Mouse (Mus musculus) small intestine, adult 2 months (tissue): ENCODE data around the gene Dysf. TPM values are rescaled to one million over a fixed set of nuclear protein-coding genes. Genes with fewer than 3 reads are reported as not detected.

Experiments used
- H3K27ac ChIP-seq: fragments of 200-500 bp; 2 replicates; pipeline ENCODE4 v1.5.1; 2012; ENCODE audit warnings: low read depth, low read length, control low read depth, inconsistent platforms; ENCODE audit not compliant: insufficient read depth
- H3K27me3 ChIP-seq: fragments of 200-500 bp; 2 replicates; pipeline ENCODE4 v1.6.1; 2012; ENCODE audit warnings: mild to moderate bottlenecking, moderate library complexity, low read length, inconsistent platforms; ENCODE audit not compliant: control insufficient read depth, insufficient read depth
- H3K36me3 ChIP-seq: fragments of 200-500 bp; 2 replicates; pipeline ENCODE4 v1.6.1; 2012; ENCODE audit warnings: mild to moderate bottlenecking, low read length, control low read depth, inconsistent platforms; ENCODE audit not compliant: control insufficient read depth, insufficient read depth
- H3K4me1 ChIP-seq: fragments of 200-500 bp; 2 replicates; pipeline ENCODE4 v1.6.1; 2012; ENCODE audit warnings: low read length, inconsistent platforms, mixed read lengths; ENCODE audit not compliant: control insufficient read depth, insufficient read depth, insufficient read length
- H3K4me3 ChIP-seq: fragments of 200-500 bp; 2 replicates; pipeline ENCODE4 v1.5.1; 2012; ENCODE audit warnings: low read depth, mild to moderate bottlenecking, control low read depth, inconsistent platforms, low read length, moderate library complexity
- CTCF ChIP-seq: fragments of 200-500 bp; IDR thresholded peaks from 2 replicates; pipeline ENCODE4 v1.5.1; 2012; ENCODE audit warnings: low read depth, mild to moderate bottlenecking, control low read depth, inconsistent platforms, low read length, moderate library complexity, mixed read lengths; ENCODE audit not compliant: insufficient replicate concordance, insufficient read length; ENCODE audit errors: extremely low read depth
- POLR2A ChIP-seq: fragments of 200-500 bp; IDR thresholded peaks from 2 replicates; pipeline ENCODE4 v1.6.1; 2012; ENCODE audit warnings: low read depth, mild to moderate bottlenecking, control low read depth, inconsistent platforms, low read length, moderate library complexity
- WGBS: fragments of 180-500 bp; shearing (Covaris S2); methylation state at CpG from one replicate; pipeline ENCODE4 v1.1.7; 2018; 5-methylcytosine and 5-hydroxymethylcytosine counted together
- polyA plus RNA-seq: library from polyadenylated mRNA; depleted of rRNA; stranded (reverse); fragments of >200 nt; gene quantifications from 2 replicates; pipeline ENCODE4 v1.2.3, GENCODE M21; 2012; rRNA removed

The Dysf gene
- polyA plus RNA-seq, 1 experiment = 7.9 TPM

- no peaks in the 10 kb centered on the region for H3K27me3 ChIP-seq
- H3K27ac ChIP-seq = no peak overlapping the region
- TF ChIP-seq CTCF = no peak
- TF ChIP-seq POLR2A = no peak
- H3K4me3 ChIP-seq = no peak overlapping the region
- H3K4me1 ChIP-seq = peaks cover 10% of the 10 kb centered on the region
- 19% methylated on average over 6 of the region's 6 CpGs for WGBS
- no peaks in the 10 kb centered on the region for H3K36me3 ChIP-seq
These were observed 225.4 kb downstream of the Dysf start for GRCm38 (mm10) chr6:84233783-84234182.

- Histone ChIP-seq H3K4me1 (peaks cover 10% of the 10 kb centered on the region), H3K36me3 (no peaks in the 10 kb centered on the region), H3K27ac (no peak overlapping the region), H3K4me3 (no peak overlapping the region), H3K27me3 (no peaks in the 10 kb centered on the region)
- WGBS = 96% methylated on average over 2 of the region's 2 CpGs
- TF ChIP-seq POLR2A = no peak
- no peak for TF ChIP-seq CTCF
These were observed 227.0 kb downstream of the Dysf start for GRCm38 (mm10) chr6:84235365-84235764.

GRCm38 (mm10) chr6:84243385-84243784 lies 235.0 kb downstream of the Dysf start:
- WGBS = 75% methylated on average over 3 of the region's 3 CpGs
- Histone ChIP-seq H3K4me3 (no peak overlapping the region), H3K27me3 (no peaks in the 10 kb centered on the region), H3K36me3 (no peaks in the 10 kb centered on the region), H3K27ac (no peak overlapping the region), H3K4me1 (no peaks in the 10 kb centered on the region)
- TF ChIP-seq POLR2A = no peak
- TF ChIP-seq CTCF = no peak

GRCm38 (mm10) chr6:84246101-84246760 lies 237.8 kb downstream of the Dysf start:
- TF ChIP-seq POLR2A (no peak), CTCF (no peak)
- Histone ChIP-seq H3K4me1 (no peaks in the 10 kb centered on the region), H3K27ac (no peak overlapping the region), H3K36me3 (no peaks in the 10 kb centered on the region), H3K27me3 (no peaks in the 10 kb centered on the region), H3K4me3 (no peak overlapping the region)
- WGBS = 79% methylated on average over 4 of the region's 4 CpGs

GRCm38 (mm10) chr6:84246979-84247378 lies 238.6 kb downstream of the Dysf start:
- Histone ChIP-seq H3K4me3 (no peak overlapping the region), H3K36me3 (no peaks in the 10 kb centered on the region), H3K27me3 (no peaks in the 10 kb centered on the region), H3K27ac (no peak overlapping the region), H3K4me1 (no peaks in the 10 kb centered on the region)
- no peak for TF ChIP-seq POLR2A
- TF ChIP-seq CTCF = no peak
- WGBS = 58% methylated on average over 5 of the region's 5 CpGs

Other genes starting within 250 kb of the Dysf start
- gene Ankrd53, start 245.9 kb upstream of the Dysf start, polyA plus RNA-seq = not detected in 2 replicates
- 53.8 and 90.5 TPM in 2 replicates for gene Tex261, start 232.8 kb upstream of the Dysf start, polyA plus RNA-seq
- gene Nagk, start 213.6 kb upstream of the Dysf start, polyA plus RNA-seq = 11.1 and 25.8 TPM in 2 replicates
- gene Paip2b, start 176.8 kb upstream of the Dysf start, polyA plus RNA-seq = 1.4 TPM in 2 replicates
- 1.8 and 2.9 TPM in 2 replicates for gene Zfp638, start 141.5 kb upstream of the Dysf start, polyA plus RNA-seq